Mouse (Mus musculus): Measurements from ENCODE around the gene Adam1b. TPM values are rescaled to one million over a fixed set of nuclear protein-coding genes. Genes with fewer than 3 reads are reported as not detected.
"Not testable (repeated sequence)": the region's sequence is repeated elsewhere in the genome, so short reads cannot be mapped to it uniquely, and the experiment has no call there.

The Adam1b gene
- polyA plus RNA-seq, 1 experiment from 2014 or later = not detected

DNA sequence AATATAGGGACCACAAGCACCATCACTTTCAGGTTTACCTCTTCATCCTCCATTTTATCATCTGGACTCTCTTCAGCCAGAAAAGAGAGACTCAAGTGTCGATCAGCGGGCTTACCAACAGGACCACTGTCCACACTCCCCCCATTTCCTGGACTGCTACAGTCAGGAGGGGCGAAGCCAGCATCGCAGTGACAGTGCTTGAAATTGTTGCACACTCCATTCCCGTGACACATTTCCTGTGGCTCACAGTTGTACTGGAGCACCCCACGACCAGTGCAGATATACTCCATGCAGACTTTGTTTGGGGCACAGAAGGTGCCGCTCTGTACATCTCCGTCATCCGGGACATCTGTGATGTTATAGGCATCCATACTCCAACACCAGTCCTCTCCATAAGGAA lies 15.7 kb upstream of the Adam1b start:
- no peaks in the 10 kb centered on the region for H3K9me3 ChIP-seq (ENCODE audit: control insufficient read depth, low read length)
- H3K4me3 ChIP-seq (ENCODE audit: low read depth, low read length) = no peak overlapping the region
- H3K4me1 ChIP-seq (ENCODE audit: control insufficient read depth, insufficient read depth, low read length) = no peaks in the 10 kb centered on the region
- H3K36me3 ChIP-seq (ENCODE audit: control insufficient read depth, insufficient read depth, low read length) = peaks cover 43% of the 10 kb centered on the region
- no peak overlapping the region for H3K27ac ChIP-seq (replicated peaks; ENCODE audit: low read depth, low read length)
- H3K9ac ChIP-seq (ENCODE audit: low read depth, low read length) = no peak overlapping the region
- DNase-seq (ENCODE audit: low spot score) (no peak), ATAC-seq (ENCODE audit: low read depth) (no peak)
- H3K4me2 ChIP-seq (ENCODE audit: low read depth, low read length) = no peak overlapping the region
- 89% methylated on average over 9 of the region's 9 CpGs for WGBS
- H3K27me3 ChIP-seq (replicated peaks; ENCODE audit: control insufficient read depth, insufficient read depth, low read length) = no peaks in the 10 kb centered on the region

DNA sequence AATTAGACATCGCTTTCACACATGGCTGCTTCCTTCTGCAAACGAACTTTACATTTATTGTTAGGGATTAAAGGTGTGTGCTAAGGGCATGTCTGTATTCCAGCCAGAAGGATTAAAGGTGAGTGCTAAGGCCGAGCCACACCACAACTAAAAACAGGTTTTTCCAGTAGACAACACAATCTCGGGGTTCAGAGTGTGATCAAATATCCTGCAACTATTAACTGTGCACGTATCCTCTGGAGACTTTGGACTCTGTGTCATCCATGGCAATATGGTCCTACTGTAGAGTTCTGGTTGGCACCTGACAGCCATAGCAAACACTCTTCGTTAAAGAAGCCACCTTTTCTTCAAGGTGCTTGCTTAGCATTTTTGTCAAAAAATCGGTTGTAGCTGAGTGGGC lies 6.8 kb upstream of the Adam1b start:
- Histone ChIP-seq H3K27me3 (replicated peaks; ENCODE audit: control insufficient read depth, insufficient read depth, low read length) (no peaks in the 10 kb centered on the region), H3K4me2 (ENCODE audit: low read depth, low read length) (no peak overlapping the region), H3K36me3 (ENCODE audit: control insufficient read depth, insufficient read depth, low read length) (no peaks in the 10 kb centered on the region), H3K27ac (replicated peaks; ENCODE audit: low read depth, low read length) (no peak overlapping the region), H3K4me3 (ENCODE audit: low read depth, low read length) (no peak overlapping the region), H3K4me1 (ENCODE audit: control insufficient read depth, insufficient read depth, low read length) (no peaks in the 10 kb centered on the region), H3K9ac (ENCODE audit: low read depth, low read length) (no peak overlapping the region), H3K9me3 (ENCODE audit: control insufficient read depth, low read length) (no peaks in the 10 kb centered on the region)
- 81% methylated on average over 7 of the region's 7 CpGs for WGBS
- no peak for ATAC-seq (ENCODE audit: low read depth)
- no peak for DNase-seq (ENCODE audit: low spot score)

DNA sequence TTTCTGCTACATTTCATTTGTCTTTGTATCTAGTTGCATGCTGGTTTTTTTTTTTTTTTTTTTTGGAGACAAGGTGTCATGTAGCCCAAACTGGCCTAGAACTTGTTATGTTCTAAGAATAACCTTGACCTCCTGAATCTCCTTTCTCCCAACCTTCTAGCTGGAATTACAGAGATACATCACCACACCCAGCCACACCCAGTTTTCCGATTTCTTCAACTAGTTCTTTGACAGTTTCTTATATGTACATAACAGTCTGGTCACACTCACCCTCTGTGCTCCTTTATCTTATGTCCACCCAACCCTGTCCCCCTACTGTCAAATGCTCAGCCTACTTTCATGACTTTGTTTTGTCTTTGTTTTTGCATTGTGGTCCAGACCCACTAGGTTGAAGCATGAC lies 3.6 kb upstream of the Adam1b start:
- Histone ChIP-seq H3K27me3 (replicated peaks; ENCODE audit: control insufficient read depth, insufficient read depth, low read length) (no peaks in the 10 kb centered on the region), H3K4me1 (ENCODE audit: control insufficient read depth, insufficient read depth, low read length) (no peaks in the 10 kb centered on the region), H3K36me3 (ENCODE audit: control insufficient read depth, insufficient read depth, low read length) (no peaks in the 10 kb centered on the region), H3K9ac (ENCODE audit: low read depth, low read length) (no peak overlapping the region), H3K27ac (replicated peaks; ENCODE audit: low read depth, low read length) (no peak overlapping the region), H3K9me3 (ENCODE audit: control insufficient read depth, low read length) (no peaks in the 10 kb centered on the region), H3K4me3 (ENCODE audit: low read depth, low read length) (no peak overlapping the region), H3K4me2 (ENCODE audit: low read depth, low read length) (no peak overlapping the region)
- 86% methylated on average over 1 of the region's 1 CpGs for WGBS
- DNase-seq (ENCODE audit: low spot score) (no peak), ATAC-seq (ENCODE audit: low read depth) (no peak)

DNA sequence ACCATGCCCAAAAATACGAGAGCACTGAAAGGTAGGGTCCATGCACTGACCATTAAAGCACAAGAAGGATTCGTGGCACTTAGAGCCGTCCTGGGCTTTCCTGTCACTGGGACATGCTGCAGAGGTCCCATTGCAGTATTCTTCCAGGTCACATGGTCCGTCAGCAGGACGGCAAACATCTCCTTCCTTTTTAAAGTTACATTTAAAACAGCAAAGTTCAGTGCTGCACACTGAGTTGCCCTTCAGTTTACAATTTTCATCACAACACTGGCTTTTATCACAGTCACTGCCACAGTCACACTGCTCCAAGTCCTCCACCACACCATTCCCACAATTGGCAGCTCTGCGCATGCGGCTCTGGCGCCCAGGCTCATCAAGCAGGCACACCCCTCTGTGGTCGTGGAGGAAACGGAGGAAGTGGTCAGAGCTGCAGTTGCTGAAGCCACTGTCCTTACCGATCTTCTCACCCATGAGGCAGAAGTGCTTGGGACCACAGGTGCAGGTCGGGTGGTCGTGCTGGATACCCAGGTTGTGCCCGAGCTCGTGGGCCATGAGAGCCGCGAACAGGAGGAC lies 1.7 kb downstream of the Adam1b start:
- H3K4me1 ChIP-seq (ENCODE audit: control insufficient read depth, insufficient read depth, low read length); H3K36me3 ChIP-seq (ENCODE audit: control insufficient read depth, insufficient read depth, low read length); H3K9me3 ChIP-seq (ENCODE audit: control insufficient read depth, low read length); DNase-seq (ENCODE audit: low spot score); H3K27me3 ChIP-seq (replicated peaks; ENCODE audit: control insufficient read depth, insufficient read depth, low read length); H3K27ac ChIP-seq (replicated peaks; ENCODE audit: low read depth, low read length); H3K4me2 ChIP-seq (ENCODE audit: low read depth, low read length); H3K4me3 ChIP-seq (ENCODE audit: low read depth, low read length); ATAC-seq (ENCODE audit: low read depth); H3K9ac ChIP-seq (ENCODE audit: low read depth, low read length): not testable (repeated sequence)
- 77% methylated on average over 8 of the region's 17 CpGs for WGBS

DNA sequence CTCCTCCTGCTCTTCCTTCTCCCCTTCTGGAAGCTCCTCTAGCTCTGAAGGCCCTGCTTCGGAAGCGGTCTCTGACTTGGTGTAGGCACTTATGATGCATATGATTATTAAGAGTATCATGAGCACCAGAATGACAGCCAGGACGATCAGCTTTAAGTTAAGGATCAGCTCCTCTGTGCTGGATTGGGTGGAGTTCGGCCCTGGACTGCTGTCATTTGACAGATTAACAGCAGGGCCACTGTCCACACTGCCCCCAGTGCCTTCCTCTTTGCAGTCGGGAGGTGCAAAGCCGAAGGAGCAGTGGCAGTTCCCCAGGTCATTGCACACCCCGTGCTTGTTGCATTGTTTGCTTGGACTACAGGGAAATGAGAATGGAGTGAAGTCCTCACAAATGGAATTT lies 2.5 kb downstream of the Adam1b start:
- no peaks in the 10 kb centered on the region for H3K36me3 ChIP-seq (ENCODE audit: control insufficient read depth, insufficient read depth, low read length)
- DNase-seq (ENCODE audit: low spot score) (no peak), ATAC-seq (ENCODE audit: low read depth) (no peak)
- no peaks in the 10 kb centered on the region for H3K9me3 ChIP-seq (ENCODE audit: control insufficient read depth, low read length)
- no peak overlapping the region for H3K27ac ChIP-seq (replicated peaks; ENCODE audit: low read depth, low read length)
- no peak overlapping the region for H3K4me2 ChIP-seq (ENCODE audit: low read depth, low read length)
- H3K9ac ChIP-seq (ENCODE audit: low read depth, low read length) = no peak overlapping the region
- no peak overlapping the region for H3K4me3 ChIP-seq (ENCODE audit: low read depth, low read length)
- WGBS = 74% methylated on average over 7 of the region's 7 CpGs
- no peaks in the 10 kb centered on the region for H3K4me1 ChIP-seq (ENCODE audit: control insufficient read depth, insufficient read depth, low read length)
- no peaks in the 10 kb centered on the region for H3K27me3 ChIP-seq (replicated peaks; ENCODE audit: control insufficient read depth, insufficient read depth, low read length)

DNA sequence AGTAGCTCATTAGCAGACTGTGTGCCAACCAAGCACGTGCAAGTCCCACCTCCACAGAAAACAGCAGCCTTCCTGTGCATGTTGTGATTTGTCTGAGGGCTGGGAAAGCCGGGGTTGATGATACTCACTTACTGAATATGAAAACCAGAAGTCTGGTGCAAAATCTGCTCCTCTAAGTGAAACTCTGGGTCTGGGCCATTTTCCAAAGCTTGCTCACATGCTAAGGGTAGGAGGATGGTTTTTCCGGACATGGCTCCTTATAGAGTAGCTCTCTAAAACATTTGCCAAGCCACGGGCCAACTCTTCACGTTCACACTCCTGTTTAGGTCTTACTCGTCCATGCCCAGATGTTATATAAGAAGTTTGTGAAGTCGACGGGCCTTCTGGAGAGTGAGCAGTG lies 9.9 kb downstream of the Adam1b start:
- Histone ChIP-seq H3K4me2 (ENCODE audit: low read depth, low read length) (no peak overlapping the region), H3K36me3 (ENCODE audit: control insufficient read depth, insufficient read depth, low read length) (no peaks in the 10 kb centered on the region), H3K27me3 (replicated peaks; ENCODE audit: control insufficient read depth, insufficient read depth, low read length) (no peaks in the 10 kb centered on the region), H3K4me3 (ENCODE audit: low read depth, low read length) (no peak overlapping the region), H3K4me1 (ENCODE audit: control insufficient read depth, insufficient read depth, low read length) (no peaks in the 10 kb centered on the region), H3K9me3 (ENCODE audit: control insufficient read depth, low read length) (no peaks in the 10 kb centered on the region), H3K27ac (replicated peaks; ENCODE audit: low read depth, low read length) (no peak overlapping the region), H3K9ac (ENCODE audit: low read depth, low read length) (no peak overlapping the region)
- 55% methylated on average over 8 of the region's 8 CpGs for WGBS
- DNase-seq (ENCODE audit: low spot score) (peak; percentile 34), ATAC-seq (ENCODE audit: low read depth) (no peak)

DNA sequence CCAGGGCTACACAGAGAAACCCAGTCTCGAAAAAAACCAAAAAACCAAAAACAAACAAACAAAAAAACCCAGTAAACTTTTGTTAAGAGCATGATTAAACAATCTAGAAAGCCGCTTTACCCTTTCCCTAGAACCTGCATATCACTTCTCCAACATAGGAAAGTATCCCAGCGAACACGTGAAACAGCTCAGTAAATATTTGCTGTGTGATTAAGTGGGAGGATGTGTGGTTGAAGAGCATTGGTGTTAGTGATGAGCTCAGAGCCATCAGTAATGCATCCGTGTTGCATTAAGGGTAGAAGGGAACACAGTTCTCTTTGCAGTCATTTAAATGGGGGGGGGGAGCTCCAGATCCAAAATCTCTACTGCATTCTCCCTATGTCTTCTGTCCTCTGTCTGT lies 18.4 kb downstream of the Adam1b start:
- DNase-seq (ENCODE audit: low spot score) (no peak), ATAC-seq (ENCODE audit: low read depth) (no peak)
- H3K36me3 ChIP-seq (ENCODE audit: control insufficient read depth, insufficient read depth, low read length) = no peaks in the 10 kb centered on the region
- no peak overlapping the region for H3K27ac ChIP-seq (replicated peaks; ENCODE audit: low read depth, low read length)
- WGBS = 75% methylated on average over 5 of the region's 5 CpGs
- no peak overlapping the region for H3K4me3 ChIP-seq (ENCODE audit: low read depth, low read length)
- no peak overlapping the region for H3K4me2 ChIP-seq (ENCODE audit: low read depth, low read length)
- H3K27me3 ChIP-seq (replicated peaks; ENCODE audit: control insufficient read depth, insufficient read depth, low read length) = no peaks in the 10 kb centered on the region
- H3K4me1 ChIP-seq (ENCODE audit: control insufficient read depth, insufficient read depth, low read length) = no peaks in the 10 kb centered on the region
- no peaks in the 10 kb centered on the region for H3K9me3 ChIP-seq (ENCODE audit: control insufficient read depth, low read length)
- no peak overlapping the region for H3K9ac ChIP-seq (ENCODE audit: low read depth, low read length)

DNA sequence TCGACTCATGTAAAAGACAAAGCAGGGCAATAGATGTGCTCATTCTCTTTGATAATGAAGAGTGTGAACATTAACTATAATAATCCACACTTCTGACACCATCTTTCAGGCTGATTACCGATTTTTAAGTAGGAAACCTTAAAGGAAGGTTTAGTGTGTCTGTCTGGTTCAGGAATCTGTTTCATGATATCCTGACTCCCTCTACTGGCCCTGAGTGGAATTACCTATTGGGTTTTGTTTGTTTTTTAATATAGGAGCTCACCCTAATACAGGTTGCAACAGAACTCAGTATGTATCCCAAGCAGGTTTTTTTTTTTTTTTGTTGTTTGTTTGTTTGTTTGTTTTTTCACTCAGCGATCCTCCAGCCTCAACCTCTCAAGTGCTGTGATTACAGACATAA lies 25.6 kb downstream of the Adam1b start:
- H3K4me3 ChIP-seq (ENCODE audit: low read depth, low read length) = no peak overlapping the region
- no peak overlapping the region for H3K4me2 ChIP-seq (ENCODE audit: low read depth, low read length)
- ATAC-seq (ENCODE audit: low read depth) = no peak
- WGBS = 33% methylated on average over 3 of the region's 3 CpGs
- no peaks in the 10 kb centered on the region for H3K9me3 ChIP-seq (ENCODE audit: control insufficient read depth, low read length)
- no peaks in the 10 kb centered on the region for H3K27me3 ChIP-seq (replicated peaks; ENCODE audit: control insufficient read depth, insufficient read depth, low read length)
- no peaks in the 10 kb centered on the region for H3K4me1 ChIP-seq (ENCODE audit: control insufficient read depth, insufficient read depth, low read length)
- DNase-seq (ENCODE audit: low spot score) = peak; percentile 79
- no peaks in the 10 kb centered on the region for H3K36me3 ChIP-seq (ENCODE audit: control insufficient read depth, insufficient read depth, low read length)
- no peak overlapping the region for H3K9ac ChIP-seq (ENCODE audit: low read depth, low read length)
- no peak overlapping the region for H3K27ac ChIP-seq (replicated peaks; ENCODE audit: low read depth, low read length)

DNA sequence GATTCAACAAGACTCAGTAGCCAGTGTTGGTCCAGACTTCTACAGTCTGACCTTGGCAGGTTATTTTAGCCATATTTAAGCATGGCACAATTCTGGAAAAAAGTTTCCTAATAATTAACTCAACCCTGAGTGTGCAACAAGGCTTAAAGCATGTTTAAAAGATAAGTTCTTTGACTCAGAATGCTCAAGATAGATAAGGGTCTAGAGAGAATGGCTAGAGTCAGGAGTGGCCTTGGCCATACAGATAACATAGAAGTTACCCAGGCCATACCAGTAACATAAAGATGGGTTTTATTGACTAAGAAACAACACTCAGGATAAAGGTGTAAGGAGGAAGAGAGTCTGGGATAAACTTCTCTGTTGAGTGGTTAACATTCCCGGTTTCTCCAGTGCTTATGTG lies 27.2 kb downstream of the Adam1b start:
- no peak overlapping the region for H3K4me2 ChIP-seq (ENCODE audit: low read depth, low read length)
- H3K4me3 ChIP-seq (ENCODE audit: low read depth, low read length) = no peak overlapping the region

More for the DNA sequence above, 27.2 kb downstream of the Adam1b start:
- Histone ChIP-seq H3K36me3 (ENCODE audit: control insufficient read depth, insufficient read depth, low read length) (no peaks in the 10 kb centered on the region), H3K9ac (ENCODE audit: low read depth, low read length) (no peak overlapping the region), H3K27ac (replicated peaks; ENCODE audit: low read depth, low read length) (no peak overlapping the region), H3K4me1 (ENCODE audit: control insufficient read depth, insufficient read depth, low read length) (no peaks in the 10 kb centered on the region), H3K27me3 (replicated peaks; ENCODE audit: control insufficient read depth, insufficient read depth, low read length) (no peaks in the 10 kb centered on the region), H3K9me3 (ENCODE audit: control insufficient read depth, low read length) (no peaks in the 10 kb centered on the region)
- ATAC-seq (ENCODE audit: low read depth) (no peak), DNase-seq (ENCODE audit: low spot score) (no peak)
- WGBS = 75% methylated on average over 1 of the region's 1 CpGs

Measured in embryonic facial prominence, embryonic 14.5 days (tissue).